Mouse (Mus musculus): ENCODE data around the gene Rab25.

- TF ChIP-seq POU5F1 (IDR thresholded peaks at IDR 0.05; ENCODE audit: borderline replicate concordance, low read length) = no peak
- no peak for TF ChIP-seq CTCF (conservative IDR thresholded peaks at IDR 0.05; ENCODE audit: low read length)
Observed at GRCm38 (mm10) chr3:88518411-88518810, 29.7 kb downstream of the Rab25 start.

Measured in E14TG2a.4 (cell line).